Mouse (Mus musculus) liver, embryonic 11.5 days (tissue): ENCODE measurements around the gene Olfr1135. TPM values are rescaled to one million over a fixed set of nuclear protein-coding genes. Genes with fewer than 3 reads are reported as not detected.

Source experiments
- polyA plus RNA-seq: library from polyadenylated mRNA; unstranded; fragments of >200 nt; fragmentation: Nextera tagmentation; extraction: Ambion mirVana; gene quantifications from 2 replicates; pipeline ENCODE4 v1.2.1, GENCODE M21; 2014

Gene Olfr1135
- polyA plus RNA-seq, 1 experiment from 2014 or later = not detected

Other genes with a start within 250 kb of the Olfr1135 start
- not detected in 2 replicates for gene Olfr1124, start 243.4 kb downstream of the Olfr1135 start, polyA plus RNA-seq
- not detected in 2 replicates for gene Olfr1126, start 219.7 kb downstream of the Olfr1135 start, polyA plus RNA-seq
- not detected in 2 replicates for gene Pramel7, start 176.6 kb downstream of the Olfr1135 start, polyA plus RNA-seq
- not detected in 2 replicates for gene Pramel6, start 167.1 kb downstream of the Olfr1135 start, polyA plus RNA-seq
- not detected in 2 replicates for gene Olfr153, start 141.9 kb downstream of the Olfr1135 start, polyA plus RNA-seq
- gene Olfr1128, start 128.1 kb downstream of the Olfr1135 start, polyA plus RNA-seq = not detected in 2 replicates
- gene Olfr1129, start 99.8 kb downstream of the Olfr1135 start, polyA plus RNA-seq = not detected in 2 replicates
- not detected in 2 replicates for gene Olfr1130, start 67.5 kb downstream of the Olfr1135 start, polyA plus RNA-seq
- gene Olfr1131, start 46.6 kb downstream of the Olfr1135 start, polyA plus RNA-seq = not detected in 2 replicates
- gene Olfr1132, start 36.1 kb downstream of the Olfr1135 start, polyA plus RNA-seq = not detected in 2 replicates
- gene Olfr1133, start 26.3 kb downstream of the Olfr1135 start, polyA plus RNA-seq = not detected in 2 replicates
- not detected in 2 replicates for gene Olfr1134, start 15.2 kb downstream of the Olfr1135 start, polyA plus RNA-seq
- gene Olfr1136, start 20.3 kb upstream of the Olfr1135 start, polyA plus RNA-seq = not detected in 2 replicates
- gene Olfr1137, start 39.5 kb upstream of the Olfr1135 start, polyA plus RNA-seq = not detected in 2 replicates
- not detected in 2 replicates for gene Olfr1138, start 66.3 kb upstream of the Olfr1135 start, polyA plus RNA-seq
- gene Olfr1140, start 70.1 kb upstream of the Olfr1135 start, polyA plus RNA-seq = not detected in 2 replicates
- not detected in 2 replicates for gene Olfr1141, start 80.3 kb upstream of the Olfr1135 start, polyA plus RNA-seq
- gene Olfr152, start 105.8 kb upstream of the Olfr1135 start, polyA plus RNA-seq = not detected in 2 replicates
- gene Olfr1143, start 126.9 kb upstream of the Olfr1135 start, polyA plus RNA-seq = not detected in 2 replicates
- not detected in 2 replicates for gene Olfr1145, start 136.2 kb upstream of the Olfr1135 start, polyA plus RNA-seq
- not detected in 2 replicates for gene Olfr1148, start 156.9 kb upstream of the Olfr1135 start, polyA plus RNA-seq
- not detected in 2 replicates for gene Olfr1150-ps1, start 170.3 kb upstream of the Olfr1135 start, polyA plus RNA-seq
- gene Olfr1151, start 182.2 kb upstream of the Olfr1135 start, polyA plus RNA-seq = not detected in 2 replicates
- not detected in 2 replicates for gene Olfr1152, start 192.8 kb upstream of the Olfr1135 start, polyA plus RNA-seq
- gene Olfr1153, start 221.3 kb upstream of the Olfr1135 start, polyA plus RNA-seq = not detected in 2 replicates
- gene Olfr1154, start 231.5 kb upstream of the Olfr1135 start, polyA plus RNA-seq = not detected in 2 replicates